Comparison of ENCODE assay signal across 7 mouse cellular contexts in genomic region chr1:52113067-52113665, GRCm38 (mm10). TPM values are rescaled to one million over a fixed set of nuclear protein-coding genes. Genes with fewer than 3 reads are reported as not detected.
DNase-seq lines count a peak whose midpoint lies in the region; ATAC-seq lines count a peak whose summit lies in the region.

No protein-coding gene starts in this region.

- H3K9me3 ChIP-seq in neural tube, embryonic 11.5 days (ENCODE audit: control insufficient read depth, low read length): no peaks in the 10 kb centered on the region
- no peaks in the 10 kb centered on the region for H3K9me3 ChIP-seq in limb, embryonic 11.5 days (ENCODE audit: control insufficient read depth, low read length)
- no peaks in the 10 kb centered on the region for H3K9me3 ChIP-seq in stomach, embryonic 15.5 days

- H3K36me3 ChIP-seq in neural tube, embryonic 11.5 days (ENCODE audit: control insufficient read depth, insufficient read depth, low read length): no peaks in the 10 kb centered on the region
- H3K36me3 ChIP-seq in limb, embryonic 11.5 days (ENCODE audit: control insufficient read depth, insufficient read depth, low read length): no peaks in the 10 kb centered on the region
- H3K36me3 ChIP-seq in stomach, embryonic 15.5 days: no peaks in the 10 kb centered on the region

- peak; percentile 41 for ATAC-seq in neural tube, embryonic 11.5 days (ENCODE audit: insufficient read depth, low FRiP score, low TSS enrichment)
- peak; percentile 34 for ATAC-seq in erythroblast, adult 5-6 weeks (replicated peaks; ENCODE audit: low FRiP score, poor library complexity, severe bottlenecking)
- ATAC-seq in limb, embryonic 11.5 days (ENCODE audit: insufficient number of reproducible peaks, low FRiP score, low TSS enrichment, low read depth): peak; percentile 15; the same call in 1 of the 2 replicates
- peak; percentile 23; the same call in 1 of the 2 replicates for ATAC-seq in stomach, embryonic 15.5 days (ENCODE audit: insufficient read depth, low FRiP score, low read depth)

- 27% methylated on average over 7 of the region's 7 CpGs for WGBS in neural tube, embryonic 11.5 days
- 24% methylated on average over 7 of the region's 7 CpGs for WGBS in limb, embryonic 11.5 days
- WGBS in stomach, embryonic 15.5 days: 13% methylated on average over 7 of the region's 7 CpGs

- H3K27me3 ChIP-seq in neural tube, embryonic 11.5 days (ENCODE audit: control insufficient read depth, insufficient read depth, low read length): no peaks in the 10 kb centered on the region
- H3K27me3 ChIP-seq in limb, embryonic 11.5 days (ENCODE audit: control insufficient read depth, insufficient read depth, low read length): no peaks in the 10 kb centered on the region
- no peaks in the 10 kb centered on the region for H3K27me3 ChIP-seq in stomach, embryonic 15.5 days (replicated peaks)

- no peak for DNase-seq in neural tube, embryonic 11.5 days (ENCODE audit: low spot score)
- DNase-seq in neural tube, embryonic 10.5 days (ENCODE audit: extremely low spot score, low spot score): no peak
- DNase-seq in limb, embryonic 11.5 days (ENCODE audit: low spot score): no peak
- DNase-seq in layer of hippocampus, adult 11-12 months (ENCODE audit: low spot score): no peak
- DNase-seq in embryo, embryonic 11 days: no peak

- H3K4me2 ChIP-seq in neural tube, embryonic 11.5 days (ENCODE audit: low read depth): peak overlapping the region; percentile 42
- peak overlapping the region; percentile 43 for H3K4me2 ChIP-seq in limb, embryonic 11.5 days (ENCODE audit: low read depth, severe bottlenecking)
- H3K4me2 ChIP-seq in stomach, embryonic 15.5 days: peak overlapping the region; percentile 53

- peak overlapping the region; percentile 52 for H3K9ac ChIP-seq in neural tube, embryonic 11.5 days (ENCODE audit: low read length)
- H3K9ac ChIP-seq in limb, embryonic 11.5 days (ENCODE audit: low read length): peak overlapping the region; percentile 41; the same call in 1 of the 2 replicates
- no peak overlapping the region for H3K9ac ChIP-seq in stomach, embryonic 15.5 days

- peak overlapping the region; percentile 19; the same call in 1 of the 2 replicates for H3K4me3 ChIP-seq in neural tube, embryonic 11.5 days (ENCODE audit: low read depth, low read length)
- H3K4me3 ChIP-seq in limb, embryonic 11.5 days (ENCODE audit: low read depth, low read length): peak overlapping the region; percentile 15
- H3K4me3 ChIP-seq in stomach, embryonic 15.5 days (replicated peaks): peak overlapping the region; percentile 36

- no peaks in the 10 kb centered on the region for H3K4me1 ChIP-seq in neural tube, embryonic 11.5 days (ENCODE audit: control insufficient read depth, insufficient read depth, low read length)
- no peaks in the 10 kb centered on the region; the same call in 1 of the 2 replicates for H3K4me1 ChIP-seq in limb, embryonic 11.5 days (ENCODE audit: control insufficient read depth, insufficient read depth, low read length)
- no peaks in the 10 kb centered on the region for H3K4me1 ChIP-seq in stomach, embryonic 15.5 days

- H3K27ac ChIP-seq in neural tube, embryonic 11.5 days (ENCODE audit: low read depth, low read length): no peak overlapping the region; the same call in 1 of the 2 replicates
- H3K27ac ChIP-seq in limb, embryonic 11.5 days (replicated peaks; ENCODE audit: low read depth, low read length): no peak overlapping the region
- peak overlapping the region; percentile 69 for H3K27ac ChIP-seq in stomach, embryonic 15.5 days

RNA-seq across cellular contexts. Expression of gene Stat1, which starts 6.1 kb away (rescaled TPM):
- 15.7 and 15.8 TPM in 2 replicates for polyA plus RNA-seq in neural tube, embryonic 11.5 days (2014; fragmentation: Nextera tagmentation; extraction: Ambion mirVana)
- total RNA-seq in erythroblast, adult 5-6 weeks (2015; ENCODE audit: low replicate concordance): 75.7 and 84.2 TPM in 2 replicates
- total RNA-seq in erythroblast, adult 5-6 weeks (2017; ENCODE audit: low replicate concordance): 89.5 and 98.0 TPM in 2 replicates
- polyA plus RNA-seq in limb, embryonic 11.5 days (2014; fragmentation: Nextera tagmentation; extraction: Ambion mirVana): 14.9 and 16.1 TPM in 2 replicates
- 24.9 and 25.1 TPM in 2 replicates for polyA plus RNA-seq in stomach, embryonic 15.5 days (2015; fragmentation: Nextera tagmentation; extraction: Ambion mirVana)
